Mouse (Mus musculus): ENCODE measurements around the gene Fam13a.

Fam13a gene

DNA sequence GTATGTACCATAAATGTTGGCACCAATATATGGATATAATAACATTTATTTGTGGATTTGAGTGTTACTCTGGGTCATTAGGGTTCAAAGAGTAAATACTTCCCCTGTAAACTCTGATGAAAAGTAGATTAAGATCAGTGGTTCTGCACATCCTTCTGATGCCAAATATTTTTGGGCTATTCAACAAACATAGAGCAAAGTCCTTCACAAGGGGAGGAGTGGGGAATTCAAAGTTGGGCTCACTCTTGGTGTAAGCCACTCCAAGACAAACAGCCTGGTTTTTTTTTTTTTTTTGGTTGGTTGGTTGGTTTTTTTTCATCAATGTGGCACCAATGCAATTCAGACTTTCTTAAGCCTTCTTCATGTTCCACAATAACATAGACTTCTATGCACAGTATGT, 86.6 kb downstream of the Fam13a start:
- DNase-seq (ENCODE audit: low read depth in 1 of 2, low spot score in 2 of 2), result no peak

GRCm38 (mm10) chr6:58934144-58934543, 90.2 kb downstream of the Fam13a start:
- no peak for DNase-seq (ENCODE audit: low read depth in 1 of 2, low spot score in 2 of 2)

- DNase-seq (ENCODE audit: low read depth in 1 of 2, low spot score in 2 of 2), result no peak
These were observed 91.0 kb downstream of the Fam13a start for GRCm38 (mm10) chr6:58933189-58933913.

DNA sequence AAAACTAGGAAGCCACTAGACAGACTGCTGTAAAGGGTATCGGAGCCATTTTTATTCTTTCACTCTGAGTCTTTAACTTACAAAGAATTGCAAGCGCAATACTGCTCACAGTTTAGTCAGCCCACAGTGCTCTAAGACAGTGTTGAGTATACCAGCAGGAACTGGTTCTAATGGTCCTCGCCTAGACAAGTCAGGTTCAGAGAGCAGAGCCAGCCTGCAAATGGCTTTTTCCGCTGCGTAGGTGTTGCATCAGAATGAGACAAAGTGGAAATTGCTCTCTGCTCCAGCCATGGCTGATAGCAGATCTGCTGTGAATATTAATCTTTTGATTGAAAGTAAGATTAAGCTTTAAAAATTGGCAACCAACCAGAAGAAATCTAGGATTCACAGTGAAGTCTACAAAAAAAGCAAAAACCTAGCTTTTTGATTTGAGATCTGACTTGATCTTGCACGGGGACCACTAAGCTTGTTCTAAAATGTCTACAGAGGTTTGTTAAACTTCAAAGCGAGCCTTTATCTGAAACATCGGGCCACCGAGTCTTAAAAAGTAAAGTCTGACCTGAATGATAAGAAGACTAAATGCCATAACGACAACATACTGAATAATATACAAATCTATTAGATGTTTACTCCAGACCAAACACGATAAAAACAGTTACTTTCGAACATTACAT, 91.7 kb downstream of the Fam13a start:
- no peak for DNase-seq (ENCODE audit: low read depth in 1 of 2, low spot score in 2 of 2)

GRCm38 (mm10) chr6:58931149-58931548, 93.2 kb downstream of the Fam13a start:
- DNase-seq (ENCODE audit: low read depth in 1 of 2, low spot score in 2 of 2), result no peak

DNA sequence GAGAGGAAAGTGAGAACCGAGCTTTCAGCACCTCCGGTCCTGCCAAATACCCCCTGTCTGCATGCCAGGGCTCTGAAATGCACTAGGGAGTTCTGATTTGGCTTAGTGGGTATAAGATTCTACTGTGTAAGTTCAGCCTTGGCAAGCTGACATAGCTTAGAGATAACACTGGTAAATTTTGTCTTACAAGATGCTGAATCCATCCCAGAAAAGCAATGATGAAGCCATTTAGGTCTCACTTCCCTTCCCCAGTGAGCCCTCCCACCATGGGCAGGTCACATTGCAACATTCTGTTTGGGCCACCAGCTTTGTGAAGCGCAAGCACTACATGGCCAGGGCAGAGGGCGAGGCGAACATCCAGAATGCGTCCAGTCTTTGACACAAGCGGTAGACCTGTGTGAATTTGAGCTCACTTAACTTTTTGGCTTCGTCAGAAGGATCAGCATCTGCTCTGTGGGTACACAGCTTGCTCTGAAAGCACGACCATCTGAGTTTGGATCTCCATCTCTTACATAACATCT, 94.4 kb downstream of the Fam13a start:
- DNase-seq (ENCODE audit: low read depth in 1 of 2, low spot score in 2 of 2), result peak in 1 of 2 experiments; percentile 3

DNA sequence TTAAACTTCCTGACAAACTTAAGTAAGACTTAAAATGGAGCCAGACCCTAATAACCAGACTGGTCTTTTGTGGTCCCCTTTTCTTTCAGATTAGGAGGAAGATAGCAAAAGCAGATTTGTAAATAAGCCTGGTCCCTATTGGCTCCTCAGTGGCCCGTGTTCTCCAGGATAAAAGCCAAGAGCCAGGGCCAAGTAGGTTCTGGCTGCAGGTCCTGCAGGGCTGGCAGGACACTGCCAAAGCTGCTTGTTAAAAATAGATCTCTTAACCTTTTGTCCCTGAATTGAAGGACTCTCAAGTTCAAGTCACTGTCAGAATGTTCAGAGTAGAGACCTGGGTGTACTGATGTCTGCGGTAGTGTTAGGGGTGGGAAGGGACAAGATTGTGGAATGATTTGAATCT, 96.5 kb downstream of the Fam13a start:
- no peak for DNase-seq (ENCODE audit: low read depth in 1 of 2, low spot score in 2 of 2)

- no peak for DNase-seq (ENCODE audit: low read depth in 1 of 2, low spot score in 2 of 2)
These were observed 101.8 kb downstream of the Fam13a start for GRCm38 (mm10) chr6:58922511-58922910.

- DNase-seq (ENCODE audit: low read depth in 1 of 2, low spot score in 2 of 2), result no peak
These were observed 102.7 kb downstream of the Fam13a start for GRCm38 (mm10) chr6:58921623-58922022.

DNA sequence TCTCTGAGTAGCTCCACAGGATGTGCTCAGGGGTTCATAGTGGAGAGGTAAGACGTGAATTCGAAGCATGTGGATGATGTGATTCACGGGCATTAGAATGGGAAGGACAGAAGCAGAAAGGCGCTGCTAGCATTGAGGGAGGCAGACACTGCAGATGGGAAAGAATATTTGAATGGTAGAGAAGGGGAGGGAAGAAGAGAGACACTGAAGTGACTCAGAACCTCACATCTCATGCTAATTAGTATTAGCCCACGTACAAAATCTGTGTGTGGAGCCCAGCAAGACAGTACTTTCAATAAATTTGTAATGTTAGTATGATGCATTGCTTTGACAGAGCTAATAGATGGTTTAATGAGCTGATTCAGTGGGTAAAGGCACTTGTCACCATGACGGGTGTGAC, 103.6 kb downstream of the Fam13a start:
- no peak for DNase-seq (ENCODE audit: low read depth in 1 of 2, low spot score in 2 of 2)

DNA sequence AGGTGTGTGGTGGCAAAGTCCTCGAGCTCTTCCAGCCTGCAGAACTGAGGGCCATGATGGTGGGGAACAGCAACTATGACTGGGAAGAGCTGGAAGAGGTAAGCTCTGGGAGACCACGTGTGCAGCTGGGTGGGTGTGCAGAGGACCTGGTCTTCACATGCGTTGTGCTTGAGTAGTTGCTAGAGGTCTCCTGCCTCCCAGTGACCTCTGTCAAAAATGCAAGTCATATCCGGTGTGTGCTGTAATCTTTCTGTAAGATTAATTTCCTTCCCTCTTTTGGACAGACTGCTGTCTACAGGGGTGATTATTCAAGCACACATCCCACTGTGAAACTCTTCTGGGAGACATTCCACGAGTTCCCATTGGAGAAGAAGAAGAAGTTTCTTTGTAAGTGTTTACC, 107.9 kb downstream of the Fam13a start:
- no peak for DNase-seq (ENCODE audit: low read depth in 1 of 2, low spot score in 2 of 2)

DNA sequence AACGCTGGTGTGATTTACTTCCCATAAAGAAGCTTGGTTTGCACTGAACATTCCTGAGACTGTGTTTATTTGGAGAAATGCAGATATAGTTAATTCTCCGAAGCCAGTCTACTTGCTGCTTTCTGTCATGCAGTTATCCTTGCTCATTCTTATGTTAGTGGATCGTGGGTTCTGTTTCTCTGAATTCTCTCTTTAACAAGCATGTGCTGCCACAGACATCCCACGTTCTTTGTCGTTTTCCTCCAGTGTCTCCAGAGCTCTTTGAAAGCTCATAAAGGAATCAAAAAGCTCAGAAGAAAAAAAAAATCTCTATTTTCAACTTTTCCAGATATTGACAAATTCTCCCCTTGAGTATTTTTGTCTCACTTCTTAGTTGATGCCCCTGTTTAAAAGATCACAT, 110.4 kb downstream of the Fam13a start:
- no peak for DNase-seq (ENCODE audit: low read depth in 1 of 2, low spot score in 2 of 2)

DNA sequence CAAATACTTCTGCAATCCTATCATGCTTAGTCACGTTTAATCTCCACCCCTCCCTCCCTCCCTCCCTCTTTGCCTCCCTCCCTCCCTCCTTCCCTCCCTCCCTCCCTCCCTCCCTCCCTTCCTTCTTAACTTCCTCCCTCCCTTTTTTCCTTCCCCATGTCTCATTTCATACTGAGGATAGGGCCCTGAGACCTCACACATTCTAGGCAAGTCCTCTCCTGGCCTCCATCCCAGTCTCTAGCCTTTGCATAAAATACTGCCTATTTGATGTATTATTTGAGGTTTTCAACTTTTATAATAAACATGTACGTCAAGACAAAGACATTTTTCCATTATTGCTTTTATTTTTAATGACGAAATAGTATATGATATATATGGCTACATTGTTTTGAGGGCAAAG, 110.8 kb downstream of the Fam13a start:
- DNase-seq (ENCODE audit: low read depth in 1 of 2, low spot score in 2 of 2), result no peak

DNA sequence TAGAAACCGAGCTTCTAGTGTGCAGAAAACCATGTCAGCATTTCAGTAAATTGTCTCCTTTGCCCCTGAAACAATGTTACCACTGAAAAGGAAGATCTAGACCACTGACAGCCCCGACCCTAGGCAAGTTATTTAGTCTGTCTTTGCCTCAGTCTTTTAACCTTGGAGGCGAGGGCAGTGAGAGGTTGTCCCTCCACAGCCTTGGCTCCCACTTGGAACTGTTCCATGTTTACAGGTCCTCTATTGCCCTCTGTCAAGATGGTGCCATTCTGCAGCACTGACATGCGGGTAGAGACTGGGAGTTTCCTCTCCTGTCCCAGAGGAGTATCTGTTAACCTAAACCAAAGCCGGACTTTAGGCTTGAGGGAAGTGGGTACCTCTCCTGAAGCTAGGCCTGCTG, 111.5 kb downstream of the Fam13a start:
- DNase-seq (ENCODE audit: low read depth in 1 of 2, low spot score in 2 of 2), result no peak

DNA sequence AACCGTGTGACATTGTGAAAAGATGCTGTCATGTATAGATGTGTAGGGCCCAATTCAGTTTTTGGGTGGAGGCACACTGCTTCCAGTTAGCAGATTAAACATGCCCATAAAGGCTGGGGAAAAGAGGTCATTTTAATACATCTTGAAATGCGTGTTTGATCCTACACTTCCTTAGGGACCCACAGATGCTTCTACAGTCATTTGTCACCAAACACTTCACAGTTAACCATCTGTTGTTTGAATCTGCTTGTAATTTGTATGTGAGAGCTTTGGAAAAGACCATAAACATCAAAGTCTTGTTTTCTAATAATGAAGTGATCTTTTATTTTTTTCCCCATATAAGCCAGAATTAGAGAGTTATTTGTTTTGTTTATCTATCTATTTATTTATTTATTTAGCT, 116.6 kb downstream of the Fam13a start:
- no peak for DNase-seq (ENCODE audit: low read depth in 1 of 2, low spot score in 2 of 2)

GRCm38 (mm10) chr6:58907336-58907735, 117.0 kb downstream of the Fam13a start:
- no peak for DNase-seq (ENCODE audit: low read depth in 1 of 2, low spot score in 2 of 2)

DNA sequence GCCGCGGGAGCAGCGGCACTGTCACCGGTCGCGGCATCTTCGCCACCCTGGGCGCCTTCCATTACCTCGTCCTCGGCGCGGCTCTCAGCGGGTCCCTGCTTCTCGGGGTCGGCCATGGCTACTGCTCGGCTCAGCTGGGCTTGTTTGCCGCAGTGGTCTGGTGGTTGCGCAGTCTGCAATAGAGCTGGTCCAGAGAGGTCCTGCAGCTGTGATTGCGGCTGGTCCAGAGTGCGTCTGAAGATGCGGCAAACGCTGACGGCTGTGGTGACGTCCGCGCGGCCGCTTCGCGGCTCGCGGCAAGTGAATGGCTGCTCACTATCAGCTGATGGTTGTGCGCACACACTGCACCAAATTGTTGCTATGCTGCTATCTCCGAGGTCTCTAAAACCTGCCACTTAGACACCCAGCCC, 117.5 kb downstream of the Fam13a start, which contains the start of gene Nap1l5:
TSS of gene Nap1l5 (minus strand) at position 225 of the 410 bp plus-strand sequence.
- no peak for DNase-seq (ENCODE audit: low read depth in 1 of 2, low spot score in 2 of 2)

DNA sequence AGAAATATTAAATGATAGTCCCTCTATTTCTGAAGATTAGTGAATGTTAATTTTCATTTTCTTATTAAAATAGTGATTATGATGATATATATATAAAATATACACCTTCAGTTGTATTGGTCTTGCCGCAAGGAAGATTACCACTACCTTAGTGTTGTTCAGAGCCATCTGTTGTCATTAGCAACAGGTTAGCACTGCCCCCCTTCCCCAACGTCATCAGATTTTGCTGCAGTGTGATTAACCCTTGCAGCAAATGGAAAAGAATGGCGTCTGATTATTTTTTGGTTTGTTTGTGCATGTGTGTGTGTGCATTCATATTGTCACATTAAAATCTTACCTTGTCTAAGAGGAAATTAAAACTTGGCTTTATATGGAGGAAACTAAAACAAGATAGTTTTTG, 119.8 kb downstream of the Fam13a start:
- DNase-seq (ENCODE audit: low read depth in 1 of 2, low spot score in 2 of 2), result no peak

GRCm38 (mm10) chr6:58903171-58903570, 121.2 kb downstream of the Fam13a start:
- no peak for DNase-seq (ENCODE audit: low read depth in 1 of 2, low spot score in 2 of 2)

- DNase-seq (ENCODE audit: low read depth in 1 of 2, low spot score in 2 of 2), result no peak
These were observed 123.8 kb downstream of the Fam13a start for GRCm38 (mm10) chr6:58900536-58900935.

DNA sequence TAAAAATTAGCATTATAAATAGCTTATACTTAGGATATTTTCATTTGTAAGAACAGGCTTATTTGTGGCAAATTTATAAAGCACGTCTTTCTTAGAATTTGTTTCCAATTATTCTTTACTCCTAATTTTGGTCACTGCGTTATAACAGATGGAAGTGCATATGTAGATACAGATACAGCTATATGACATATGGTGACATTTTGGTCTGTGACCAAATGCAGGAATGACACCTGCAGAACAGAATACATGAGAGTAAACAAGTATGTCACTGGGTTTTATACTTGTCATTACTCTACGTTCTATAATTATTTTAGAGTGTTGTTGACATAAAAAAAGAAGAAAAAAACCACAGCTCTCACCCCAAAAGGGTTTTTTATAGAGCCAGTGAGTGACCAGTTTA, 125.3 kb downstream of the Fam13a start:
- no peak for DNase-seq (ENCODE audit: low read depth in 1 of 2, low spot score in 2 of 2)

DNA sequence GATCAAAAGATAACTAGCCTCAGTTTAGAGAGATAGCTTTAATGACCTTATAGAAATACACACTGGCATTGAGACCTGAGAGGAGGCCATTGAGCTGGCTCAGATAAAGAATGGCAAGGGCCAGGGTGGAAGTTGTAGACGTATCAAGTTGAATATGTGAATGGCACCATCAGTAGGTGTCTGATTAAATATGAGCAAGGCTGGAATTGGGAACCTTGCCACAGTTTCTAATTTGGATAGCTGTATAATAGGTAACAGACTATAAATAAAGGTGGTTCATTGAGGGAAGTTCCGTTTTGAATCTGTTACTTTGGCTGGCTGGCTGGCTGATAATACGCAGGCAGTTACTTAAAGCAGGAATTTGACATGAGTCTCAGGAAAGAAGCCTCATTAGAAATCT, 127.7 kb downstream of the Fam13a start:
- DNase-seq (ENCODE audit: low read depth in 1 of 2, low spot score in 2 of 2), result no peak

DNA sequence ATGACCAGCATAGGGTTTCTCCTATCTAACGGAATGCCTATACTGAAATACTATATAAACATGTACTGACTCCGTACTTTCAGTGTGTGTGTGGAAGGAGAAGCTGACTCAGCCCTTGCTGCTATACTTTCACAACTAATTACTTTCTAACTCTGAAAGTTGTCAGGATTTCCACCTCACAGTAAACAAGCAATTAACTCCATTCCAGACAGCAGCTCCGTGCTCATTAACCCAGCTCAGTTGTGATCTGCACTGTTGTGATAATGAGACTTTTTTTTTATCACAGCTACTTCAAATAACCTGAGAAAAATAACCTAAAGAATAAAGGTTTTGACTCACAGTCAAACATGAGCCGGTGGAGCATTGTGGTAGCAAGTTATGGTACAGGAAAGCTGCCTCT, 129.4 kb downstream of the Fam13a start:
- no peak for DNase-seq (ENCODE audit: low read depth in 1 of 2, low spot score in 2 of 2)

All from monocyte, adult 2 months (primary cell).